Mouse (Mus musculus): ENCODE measurements around the gene G3bp1. TPM values are rescaled to one million over a fixed set of nuclear protein-coding genes. Genes with fewer than 3 reads are reported as not detected.

Gene G3bp1
- polyA plus RNA-seq, 1 experiment, result 28.3 TPM

GRCm38 (mm10) chr11:55471467-55471866 is 2.0 kb downstream of the G3bp1 start:
- Histone ChIP-seq H3K27ac (ENCODE audit: insufficient read depth, low read depth, low read length) (0 out of 2 replicates have a peak overlapping the region, but pooled peaks have one; percentile 19), H3K27me3 (replicated peaks; ENCODE audit: control insufficient read depth, insufficient read depth, low read length) (no peaks in the 10 kb centered on the region), H3K4me3 (ENCODE audit: insufficient read depth, low read depth, low read length) (no peak overlapping the region), H3K4me1 (ENCODE audit: control insufficient read depth, insufficient read depth, low read length) (peaks cover 13% of the 10 kb centered on the region; the same call in 1 of the 2 replicates), H3K36me3 (ENCODE audit: control insufficient read depth, insufficient read depth, low read length) (no peaks in the 10 kb centered on the region; the same call in 1 of the 2 replicates)
- DNase-seq, result peak; percentile 58
- no peak for TF ChIP-seq CTCF (conservative IDR thresholded peaks at IDR 0.05; ENCODE audit: insufficient read depth, insufficient read length, low read depth, low read length)
- TF ChIP-seq POLR2A (IDR thresholded peaks at IDR 0.05; ENCODE audit: low read depth, low read length), result no peak
- WGBS, result 36% methylated on average over 7 of the region's 7 CpGs

- H3K4me3 ChIP-seq (ENCODE audit: insufficient read depth, low read depth, low read length), result no peak overlapping the region
- no peak overlapping the region for H3K27ac ChIP-seq (ENCODE audit: insufficient read depth, low read depth, low read length)
- H3K27me3 ChIP-seq (replicated peaks; ENCODE audit: control insufficient read depth, insufficient read depth, low read length), result no peaks in the 10 kb centered on the region
- 38% methylated on average over 3 of the region's 3 CpGs for WGBS
- no peaks in the 10 kb centered on the region; the same call in 1 of the 2 replicates for H3K36me3 ChIP-seq (ENCODE audit: control insufficient read depth, insufficient read depth, low read length)
- DNase-seq, result no peak
- TF ChIP-seq POLR2A (IDR thresholded peaks at IDR 0.05; ENCODE audit: low read depth, low read length) (no peak), CTCF (conservative IDR thresholded peaks at IDR 0.05; ENCODE audit: insufficient read depth, insufficient read length, low read depth, low read length) (no peak)
- H3K4me1 ChIP-seq (ENCODE audit: control insufficient read depth, insufficient read depth, low read length), result peaks cover 13% of the 10 kb centered on the region; the same call in 1 of the 2 replicates
Measured at GRCm38 (mm10) chr11:55473219-55473618, 3.7 kb downstream of the G3bp1 start.

DNA sequence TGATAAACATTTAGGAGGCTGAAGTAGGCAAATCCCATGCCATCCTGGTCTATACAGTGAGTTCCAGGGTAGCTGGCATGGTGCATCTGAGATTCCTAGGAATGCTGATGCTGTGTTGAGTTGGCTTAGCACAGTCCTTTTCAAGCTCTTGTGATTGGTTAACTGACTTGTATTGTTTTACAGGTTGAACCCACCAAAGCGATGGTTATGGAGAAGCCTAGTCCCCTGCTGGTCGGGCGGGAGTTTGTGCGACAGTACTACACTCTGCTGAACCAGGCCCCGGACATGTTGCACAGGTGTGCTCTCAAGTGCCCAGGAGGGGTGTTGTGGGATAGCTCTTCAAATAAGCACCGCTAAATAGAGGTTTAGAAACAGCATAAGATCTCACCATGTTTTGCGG is 16.0 kb downstream of the G3bp1 start:
- TF ChIP-seq CTCF (conservative IDR thresholded peaks at IDR 0.05; ENCODE audit: insufficient read depth, insufficient read length, low read depth, low read length) (no peak), POLR2A (IDR thresholded peaks at IDR 0.05; ENCODE audit: low read depth, low read length) (no peak)
- peaks cover 6% of the 10 kb centered on the region for H3K36me3 ChIP-seq (ENCODE audit: control insufficient read depth, insufficient read depth, low read length)
- H3K4me3 ChIP-seq (ENCODE audit: insufficient read depth, low read depth, low read length), result no peak overlapping the region
- H3K27ac ChIP-seq (ENCODE audit: insufficient read depth, low read depth, low read length), result no peak overlapping the region
- 98% methylated on average over 7 of the region's 7 CpGs for whole genome bisulfite sequencing
- DNase-seq, result no peak
- no peaks in the 10 kb centered on the region for H3K27me3 ChIP-seq (replicated peaks; ENCODE audit: control insufficient read depth, insufficient read depth, low read length)
- no peaks in the 10 kb centered on the region for H3K4me1 ChIP-seq (ENCODE audit: control insufficient read depth, insufficient read depth, low read length)

DNA sequence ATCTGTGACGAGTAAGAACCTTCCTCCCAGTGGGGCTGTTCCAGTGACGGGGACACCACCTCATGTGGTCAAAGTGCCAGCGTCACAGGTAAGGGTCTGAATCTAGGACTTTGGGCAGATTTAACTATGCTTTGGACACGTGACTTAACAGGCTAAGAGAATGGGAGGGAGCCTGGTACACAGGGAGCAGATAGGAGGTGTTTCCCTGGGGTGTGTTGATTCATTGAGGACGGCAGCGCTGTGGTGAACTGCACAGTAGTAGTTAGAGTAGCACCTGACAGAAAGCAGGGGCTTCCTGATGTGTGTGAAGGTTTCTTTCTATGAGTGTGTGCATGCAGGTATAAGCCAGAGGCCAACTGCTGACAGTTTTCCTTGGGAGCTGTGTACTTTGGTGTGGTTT is 26.7 kb downstream of the G3bp1 start:
- Histone ChIP-seq H3K27me3 (replicated peaks; ENCODE audit: control insufficient read depth, insufficient read depth, low read length) (no peaks in the 10 kb centered on the region), H3K36me3 (ENCODE audit: control insufficient read depth, insufficient read depth, low read length) (peaks cover 19% of the 10 kb centered on the region), H3K27ac (ENCODE audit: insufficient read depth, low read depth, low read length) (no peak overlapping the region), H3K4me3 (ENCODE audit: insufficient read depth, low read depth, low read length) (no peak overlapping the region), H3K4me1 (ENCODE audit: control insufficient read depth, insufficient read depth, low read length) (no peaks in the 10 kb centered on the region)
- DNase-seq, result no peak
- no peak for TF ChIP-seq CTCF (conservative IDR thresholded peaks at IDR 0.05; ENCODE audit: insufficient read depth, insufficient read length, low read depth, low read length)
- TF ChIP-seq POLR2A (IDR thresholded peaks at IDR 0.05; ENCODE audit: low read depth, low read length), result no peak
- 79% methylated on average over 6 of the region's 6 CpGs for WGBS

DNA sequence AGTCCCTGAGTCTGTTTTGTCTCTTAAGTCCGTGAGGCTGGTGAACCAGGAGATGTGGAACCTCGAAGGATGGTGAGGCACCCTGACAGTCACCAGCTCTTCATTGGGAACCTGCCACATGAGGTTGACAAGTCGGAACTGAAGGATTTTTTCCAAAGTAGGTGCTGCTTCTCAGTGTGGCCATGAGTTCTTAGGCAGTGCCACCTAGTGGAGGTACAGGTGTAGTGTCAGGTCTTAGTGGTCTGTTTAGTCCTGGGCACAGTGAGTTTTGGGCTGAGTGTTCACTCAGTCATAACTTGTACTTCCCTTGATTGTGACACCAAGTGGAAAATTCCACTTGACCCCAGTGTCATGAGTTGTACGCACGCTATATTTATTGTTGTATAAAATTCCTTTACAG is 28.4 kb downstream of the G3bp1 start:
- WGBS, result 46% methylated on average over 5 of the region's 5 CpGs
- H3K27ac ChIP-seq (ENCODE audit: insufficient read depth, low read depth, low read length), result no peak overlapping the region
- TF ChIP-seq POLR2A (IDR thresholded peaks at IDR 0.05; ENCODE audit: low read depth, low read length) (no peak), CTCF (conservative IDR thresholded peaks at IDR 0.05; ENCODE audit: insufficient read depth, insufficient read length, low read depth, low read length) (peak; percentile 83)
- peak; percentile 60 for DNase-seq
- H3K4me3 ChIP-seq (ENCODE audit: insufficient read depth, low read depth, low read length), result no peak overlapping the region
- H3K4me1 ChIP-seq (ENCODE audit: control insufficient read depth, insufficient read depth, low read length), result no peaks in the 10 kb centered on the region
- H3K27me3 ChIP-seq (replicated peaks; ENCODE audit: control insufficient read depth, insufficient read depth, low read length), result no peaks in the 10 kb centered on the region
- peaks cover 16% of the 10 kb centered on the region for H3K36me3 ChIP-seq (ENCODE audit: control insufficient read depth, insufficient read depth, low read length)

DNA sequence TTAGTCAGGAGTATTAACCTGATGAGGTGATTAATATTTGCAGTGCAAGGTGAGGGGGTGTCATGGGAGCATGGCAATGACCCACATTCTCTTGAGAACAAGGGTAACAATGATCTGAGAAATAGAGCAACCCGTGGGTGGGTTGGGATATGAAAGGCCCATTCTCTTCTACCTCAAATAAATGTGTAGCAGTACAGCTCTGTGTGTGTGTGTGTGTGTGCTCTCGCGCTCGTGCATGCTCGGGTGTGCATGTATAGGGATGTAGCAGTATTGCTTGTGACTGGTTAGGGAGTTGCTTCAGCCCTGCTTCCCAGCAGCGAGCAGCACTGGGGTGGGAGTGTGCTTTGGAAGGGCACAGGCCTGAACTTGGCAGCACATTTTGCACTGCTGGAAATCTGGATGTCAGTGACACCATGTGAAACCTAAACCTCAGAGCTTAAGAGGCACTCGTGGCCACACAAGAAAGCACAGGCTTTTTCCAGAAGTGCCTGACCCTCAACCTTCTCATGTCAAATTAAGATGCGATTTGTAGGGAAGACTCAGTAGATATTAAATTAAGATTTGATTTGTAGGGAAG is 32.6 kb downstream of the G3bp1 start:
- Histone ChIP-seq H3K27ac (ENCODE audit: insufficient read depth, low read depth, low read length) (no peak overlapping the region), H3K4me3 (ENCODE audit: insufficient read depth, low read depth, low read length) (no peak overlapping the region), H3K36me3 (ENCODE audit: control insufficient read depth, insufficient read depth, low read length) (peaks cover 4% of the 10 kb centered on the region), H3K4me1 (ENCODE audit: control insufficient read depth, insufficient read depth, low read length) (no peaks in the 10 kb centered on the region), H3K27me3 (replicated peaks; ENCODE audit: control insufficient read depth, insufficient read depth, low read length) (no peaks in the 10 kb centered on the region)
- no peak for DNase-seq
- no peak for TF ChIP-seq POLR2A (IDR thresholded peaks at IDR 0.05; ENCODE audit: low read depth, low read length)
- TF ChIP-seq CTCF (conservative IDR thresholded peaks at IDR 0.05; ENCODE audit: insufficient read depth, insufficient read length, low read depth, low read length), result no peak
- 74% methylated on average over 8 of the region's 8 CpGs for WGBS

- Histone ChIP-seq H3K27me3 (replicated peaks; ENCODE audit: control insufficient read depth, insufficient read depth, low read length) (no peaks in the 10 kb centered on the region), H3K4me1 (ENCODE audit: control insufficient read depth, insufficient read depth, low read length) (no peaks in the 10 kb centered on the region), H3K27ac (ENCODE audit: insufficient read depth, low read depth, low read length) (no peak overlapping the region), H3K4me3 (ENCODE audit: insufficient read depth, low read depth, low read length) (no peak overlapping the region), H3K36me3 (ENCODE audit: control insufficient read depth, insufficient read depth, low read length) (peaks cover 4% of the 10 kb centered on the region)
- TF ChIP-seq CTCF (conservative IDR thresholded peaks at IDR 0.05; ENCODE audit: insufficient read depth, insufficient read length, low read depth, low read length), result no peak
- TF ChIP-seq POLR2A (IDR thresholded peaks at IDR 0.05; ENCODE audit: low read depth, low read length), result no peak
- no peak for DNase-seq
- WGBS, result 58% methylated on average over 5 of the region's 5 CpGs
Measured at GRCm38 (mm10) chr11:55502886-55503285, 33.4 kb downstream of the G3bp1 start.

Measured in kidney, adult 2 months (tissue).